Mouse (Mus musculus) fibroblast of lung, adult 2 months (primary cell): ENCODE measurements around the gene Irs1.

ENCODE experiments used
- DNase-seq: peaks from one replicate; pipeline ENCODE4 v3.0.0-alpha.2; 2011; ENCODE audit warnings: low read depth

Gene Irs1

GRCm38 (mm10) chr1:82291151-82291797 is at the start of gene Irs1:
Gene Irs1, minus strand, starts transcription at chr1:82291416.
- DNase-seq = peak; percentile 86

DNA sequence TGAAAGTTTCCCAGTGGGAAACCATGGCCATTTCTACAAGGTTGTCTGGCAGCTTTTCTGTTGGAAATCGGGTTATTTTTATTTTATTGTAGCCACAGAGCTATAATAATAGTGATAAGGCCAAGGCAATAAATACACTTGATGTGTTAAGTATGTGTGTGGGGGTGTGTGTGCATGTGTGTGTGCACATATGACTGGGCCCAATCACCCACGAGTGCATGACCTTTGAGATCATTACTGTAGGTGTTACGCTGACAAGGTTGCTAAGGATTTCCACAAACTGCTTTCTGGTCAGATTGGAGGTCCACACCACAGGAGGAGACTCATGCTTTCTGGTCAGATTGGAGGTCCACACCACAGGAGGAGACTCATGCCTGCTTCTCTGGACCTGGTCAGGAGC is 43.3 kb upstream of the Irs1 start:
- DNase-seq = no peak

- DNase-seq = no peak
Observed at GRCm38 (mm10) chr1:82329954-82330247, 38.7 kb upstream of the Irs1 start.

DNA sequence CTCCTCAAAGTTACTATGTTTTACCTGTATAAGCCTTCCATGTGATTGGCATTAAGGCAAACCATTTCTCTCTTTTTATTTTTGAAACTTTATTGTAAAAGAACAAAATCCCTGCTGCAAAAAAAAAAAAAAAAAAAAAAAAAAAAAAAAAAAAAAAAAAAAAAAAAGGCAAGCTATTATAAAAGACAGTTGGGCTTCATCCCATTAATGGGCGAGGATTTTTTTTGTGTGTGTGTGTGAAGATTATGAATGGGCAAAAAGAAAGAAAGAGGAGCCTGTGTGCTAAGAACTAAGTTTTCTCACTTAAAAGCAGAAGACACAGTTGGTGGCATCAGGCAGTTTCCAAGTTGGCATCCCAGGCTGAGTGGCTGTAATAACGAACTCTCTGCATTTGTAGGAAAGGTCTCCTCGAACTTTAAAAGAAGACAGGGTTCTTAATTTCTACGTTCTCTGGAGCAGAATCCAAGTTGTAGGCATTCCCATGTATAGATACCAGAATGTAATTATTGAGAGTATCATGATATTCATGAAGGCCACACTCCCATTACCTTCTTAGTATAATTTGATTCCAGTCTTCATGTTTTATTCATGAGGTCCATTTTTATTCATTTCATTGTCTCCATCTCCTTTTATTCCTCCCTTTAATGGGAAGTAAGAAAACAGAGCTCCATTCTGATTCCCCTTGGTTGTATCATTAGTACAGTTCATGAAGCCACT is 38.2 kb upstream of the Irs1 start:
- DNase-seq = no peak

GRCm38 (mm10) chr1:82328033-82328775 is 37.0 kb upstream of the Irs1 start:
- no peak for DNase-seq

DNA sequence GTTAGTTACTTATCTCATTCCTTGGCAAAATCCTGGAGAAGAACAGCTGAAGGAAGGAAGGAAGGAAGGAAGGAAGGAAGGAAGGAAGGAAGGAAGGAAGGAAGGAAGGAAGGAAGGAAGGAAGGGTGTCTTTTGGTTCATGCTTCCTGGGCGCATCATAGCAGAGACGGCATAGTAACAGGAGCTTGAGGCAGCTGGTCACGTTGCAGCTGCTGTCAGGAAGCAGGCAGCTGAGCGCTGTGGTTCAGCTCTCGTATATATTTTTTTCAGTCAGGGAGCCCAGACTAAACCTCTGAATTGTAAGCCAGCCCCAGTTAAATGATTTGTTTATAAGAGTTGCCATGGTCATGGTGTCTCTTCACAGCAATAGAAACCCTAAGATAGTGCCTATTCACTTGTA is 34.9 kb upstream of the Irs1 start:
- no peak for DNase-seq

GRCm38 (mm10) chr1:82324131-82324785 is 33.0 kb upstream of the Irs1 start:
- no peak for DNase-seq

GRCm38 (mm10) chr1:82321441-82321840 is 30.2 kb upstream of the Irs1 start:
- DNase-seq = no peak

DNA sequence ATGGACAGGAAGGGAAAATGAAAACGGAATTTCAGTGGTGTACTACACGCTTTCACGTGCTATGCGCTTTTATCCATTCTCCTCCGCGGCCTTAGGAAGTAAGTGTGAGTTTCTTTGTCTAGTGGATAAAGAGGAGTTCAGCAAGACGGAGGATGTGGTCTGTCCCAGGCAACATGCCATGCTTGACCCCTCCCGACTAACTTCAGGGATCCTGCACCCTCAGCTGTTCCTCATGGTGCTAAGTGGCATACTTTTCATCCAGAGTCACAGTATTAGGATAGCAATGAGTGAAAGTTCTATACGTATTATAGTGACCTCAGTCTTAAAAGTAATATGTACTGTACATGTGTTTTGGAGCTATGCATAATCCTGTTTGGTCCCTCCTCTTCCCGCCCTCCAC is 29.6 kb upstream of the Irs1 start:
- no peak for DNase-seq

- no peak for DNase-seq
Observed at GRCm38 (mm10) chr1:82320456-82320855, 29.2 kb upstream of the Irs1 start.

DNA sequence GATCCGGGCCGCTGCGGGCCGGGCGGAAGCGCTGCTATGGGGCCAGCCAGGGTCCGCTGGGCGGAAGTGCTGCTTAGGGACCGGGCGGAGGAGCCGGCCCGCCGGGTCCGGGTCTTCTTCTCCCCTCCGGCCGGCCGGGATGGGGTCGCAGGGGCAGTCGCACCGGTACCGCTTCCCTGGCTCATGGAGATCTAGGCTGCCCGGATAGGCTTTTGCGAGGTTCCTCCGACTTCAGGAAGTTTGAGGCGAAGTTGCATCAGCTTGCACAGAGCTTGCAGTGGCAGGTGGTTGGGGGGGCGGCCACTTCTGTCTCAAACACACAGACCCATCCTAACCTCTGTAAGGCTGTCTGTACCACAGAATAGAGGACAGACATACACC is 25.5 kb upstream of the Irs1 start:
- no peak for DNase-seq

DNA sequence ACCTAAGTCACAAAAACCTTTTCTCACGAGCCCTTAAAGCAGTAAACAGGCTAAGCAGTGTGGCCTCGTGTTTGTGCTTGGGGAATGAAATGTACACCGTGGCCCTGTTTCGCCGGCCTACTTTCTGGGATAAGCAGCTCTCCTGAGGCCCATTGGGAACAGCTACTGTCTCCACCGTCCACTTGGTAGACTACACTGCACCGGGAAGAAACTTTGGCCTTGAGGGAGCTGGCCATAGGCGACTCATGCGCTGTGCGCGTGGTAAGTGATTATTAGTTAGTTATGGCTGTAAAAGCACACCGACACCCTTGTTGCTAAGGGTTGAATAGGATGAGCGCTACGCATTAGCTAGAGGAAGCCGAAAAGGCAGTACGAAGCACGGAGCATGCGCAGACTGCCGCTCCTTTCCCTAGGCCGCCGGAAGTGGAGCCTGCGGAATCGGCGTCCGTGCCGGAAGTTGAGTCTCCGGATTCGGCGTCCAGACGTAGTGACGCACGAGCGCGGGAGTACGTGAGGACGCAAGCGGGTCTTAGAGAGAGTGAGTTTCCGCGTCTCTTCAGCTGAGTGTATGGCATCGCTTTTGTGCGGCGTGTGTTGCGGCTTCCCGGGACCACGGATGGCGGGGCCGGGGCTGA is 25.0 kb upstream of the Irs1 start, which contains the start of gene Rhbdd1:
Gene Rhbdd1, plus strand, starts transcription at position 342 of the 635 bp plus-strand sequence.
- peak; percentile 93 for DNase-seq

GRCm38 (mm10) chr1:82304483-82304882 is 13.3 kb upstream of the Irs1 start:
- DNase-seq = no peak

DNA sequence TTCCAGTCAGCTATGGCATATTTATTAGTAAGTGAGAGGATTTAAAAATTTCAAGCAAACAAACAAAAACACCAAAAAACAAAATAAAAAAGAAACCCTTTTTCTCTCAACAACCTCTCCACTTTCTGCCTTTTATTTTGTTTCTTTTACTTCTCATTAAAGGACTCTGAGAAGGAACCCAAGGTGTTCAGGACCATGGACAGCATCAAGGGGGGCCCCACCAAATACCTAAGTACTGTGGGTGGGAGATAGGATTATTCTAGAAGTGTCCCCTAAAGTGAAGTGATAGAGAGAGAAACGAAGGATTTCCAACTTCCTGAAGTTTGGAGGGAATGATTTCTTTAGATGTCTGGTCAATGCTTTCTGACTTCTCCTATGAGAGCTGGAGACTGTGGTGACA is 7.4 kb upstream of the Irs1 start:
- no peak for DNase-seq

DNA sequence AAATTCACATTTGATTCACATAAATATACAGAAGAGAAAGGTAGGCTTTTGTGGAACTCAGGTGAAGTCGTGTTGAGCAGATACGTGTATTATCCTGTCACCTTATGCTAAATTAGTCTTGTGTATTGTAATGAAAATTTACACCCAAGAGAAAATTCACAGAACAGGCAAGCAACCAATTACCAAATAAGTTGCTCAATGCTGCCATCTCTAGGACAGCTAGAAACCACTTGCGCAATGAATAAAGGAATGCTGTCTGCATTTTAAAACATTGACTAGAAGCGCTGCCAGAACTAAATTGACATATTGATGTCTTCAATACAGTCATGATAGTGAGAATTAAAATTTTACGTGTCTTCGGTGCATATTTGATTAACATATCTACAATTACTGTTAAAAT is 2.9 kb upstream of the Irs1 start:
- DNase-seq = no peak

DNA sequence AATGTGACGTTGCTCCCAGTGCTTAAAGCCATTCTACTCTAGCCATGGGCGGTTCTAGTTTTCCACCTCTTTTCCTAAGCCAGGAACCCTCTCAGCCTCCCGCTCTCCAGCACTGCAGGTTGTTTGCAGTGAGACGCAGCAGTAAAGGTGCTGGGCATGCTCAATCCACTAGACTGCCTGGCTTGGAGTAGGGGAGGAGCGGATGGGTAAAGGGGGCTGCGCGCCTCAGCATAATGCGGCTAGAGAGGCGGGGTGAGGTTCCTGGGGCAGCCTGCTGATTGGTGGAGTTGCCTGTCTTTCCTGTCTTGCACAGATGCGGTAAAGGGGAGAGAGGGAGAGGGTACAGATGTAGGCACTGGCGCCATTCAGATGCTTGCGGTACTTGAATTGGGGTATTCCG is 1.6 kb upstream of the Irs1 start:
- DNase-seq = no peak

DNA sequence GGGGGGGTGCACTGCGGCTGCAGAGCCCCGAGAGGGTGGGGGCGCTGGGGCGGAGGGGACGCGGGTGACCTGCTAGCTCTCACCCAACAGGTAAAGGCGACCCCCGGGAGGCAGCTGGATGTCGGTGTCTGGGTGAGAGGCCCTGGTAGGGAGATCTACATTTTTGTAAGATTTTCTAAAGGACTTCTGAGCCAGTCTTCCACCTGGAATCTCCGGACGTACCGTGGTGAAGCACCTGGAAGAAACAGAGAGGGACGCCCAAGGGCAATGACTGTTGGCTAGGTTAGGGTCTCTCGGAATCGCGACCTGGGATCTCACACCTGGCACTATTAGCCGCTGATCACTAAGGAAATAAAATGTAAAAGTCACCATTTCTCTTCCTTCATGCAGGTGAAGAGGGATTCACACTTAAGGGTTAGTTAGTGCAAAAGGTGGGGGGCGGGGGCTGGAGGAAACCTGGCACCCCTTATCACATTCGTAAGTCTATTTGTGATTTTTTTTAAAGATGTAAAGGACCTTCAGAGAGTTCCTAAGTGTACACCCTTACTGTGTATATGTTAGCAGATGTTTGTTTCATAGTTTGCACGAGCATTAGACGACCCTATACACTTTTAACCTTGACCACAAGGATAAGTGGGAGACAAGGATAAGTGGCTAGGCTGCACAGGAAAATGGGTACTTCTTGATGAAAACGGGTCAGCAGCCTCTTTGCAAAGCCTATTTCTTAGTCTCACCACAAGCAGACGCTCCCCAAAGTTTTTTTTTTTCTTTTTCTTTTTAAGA is 905 bp upstream of the Irs1 start:
- no peak for DNase-seq

DNA sequence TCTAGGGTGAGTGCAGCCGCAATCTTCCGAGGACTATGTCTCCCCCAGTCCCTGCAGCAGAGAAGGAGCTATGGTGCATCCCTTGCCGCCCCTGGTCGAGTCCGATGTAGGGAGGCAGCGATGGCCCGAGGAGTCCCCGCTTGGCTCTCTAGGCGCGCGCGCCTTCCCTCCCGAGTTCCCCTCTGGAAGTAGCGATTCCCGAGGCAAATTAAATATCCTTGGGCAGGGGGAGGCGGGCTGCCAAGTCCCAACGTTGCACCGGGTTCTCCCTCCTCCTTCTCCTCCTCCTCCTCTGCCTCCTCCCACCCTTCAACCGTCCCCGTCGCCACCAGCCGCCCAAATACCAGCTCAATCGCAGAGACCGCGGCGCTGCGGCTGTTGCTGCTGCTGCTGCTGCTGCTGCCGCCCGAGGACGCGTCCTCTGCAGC is 479 bp downstream of the Irs1 start:
- peak; percentile 66 for DNase-seq

DNA sequence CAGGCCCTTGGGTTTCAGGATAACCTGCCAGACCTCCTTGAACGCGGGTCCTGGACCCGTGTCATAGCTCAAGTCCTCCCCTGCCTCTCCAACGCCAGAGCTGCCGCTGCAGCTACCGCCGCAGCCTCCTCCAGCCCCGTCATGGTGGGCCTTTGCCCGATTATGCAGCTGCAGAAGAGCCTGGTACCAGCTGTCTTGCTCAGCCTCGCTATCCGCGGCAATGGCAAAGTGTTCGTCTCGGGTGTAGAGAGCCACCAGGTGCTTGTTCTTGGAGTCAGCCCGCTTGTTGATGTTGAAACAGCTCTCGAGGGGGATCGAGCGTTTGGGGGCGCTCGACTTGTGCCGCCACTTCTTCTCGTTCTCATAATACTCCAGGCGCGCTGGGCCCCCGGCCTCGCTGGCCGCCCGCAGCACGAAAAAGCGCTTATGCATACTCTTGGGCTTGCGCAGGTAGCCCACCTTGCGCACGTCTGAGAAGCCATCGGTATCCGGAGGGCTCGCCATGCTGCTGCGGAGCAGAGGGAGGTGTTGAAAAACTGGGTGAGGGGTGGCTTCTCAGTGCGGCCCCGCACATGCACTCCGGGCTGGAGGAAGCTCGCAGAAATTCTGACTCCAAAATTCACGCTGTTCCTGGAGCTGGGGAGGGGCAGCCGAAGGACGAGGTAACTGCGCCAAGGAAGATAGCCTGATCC is 1.1 kb downstream of the Irs1 start:
- DNase-seq = no peak

DNA sequence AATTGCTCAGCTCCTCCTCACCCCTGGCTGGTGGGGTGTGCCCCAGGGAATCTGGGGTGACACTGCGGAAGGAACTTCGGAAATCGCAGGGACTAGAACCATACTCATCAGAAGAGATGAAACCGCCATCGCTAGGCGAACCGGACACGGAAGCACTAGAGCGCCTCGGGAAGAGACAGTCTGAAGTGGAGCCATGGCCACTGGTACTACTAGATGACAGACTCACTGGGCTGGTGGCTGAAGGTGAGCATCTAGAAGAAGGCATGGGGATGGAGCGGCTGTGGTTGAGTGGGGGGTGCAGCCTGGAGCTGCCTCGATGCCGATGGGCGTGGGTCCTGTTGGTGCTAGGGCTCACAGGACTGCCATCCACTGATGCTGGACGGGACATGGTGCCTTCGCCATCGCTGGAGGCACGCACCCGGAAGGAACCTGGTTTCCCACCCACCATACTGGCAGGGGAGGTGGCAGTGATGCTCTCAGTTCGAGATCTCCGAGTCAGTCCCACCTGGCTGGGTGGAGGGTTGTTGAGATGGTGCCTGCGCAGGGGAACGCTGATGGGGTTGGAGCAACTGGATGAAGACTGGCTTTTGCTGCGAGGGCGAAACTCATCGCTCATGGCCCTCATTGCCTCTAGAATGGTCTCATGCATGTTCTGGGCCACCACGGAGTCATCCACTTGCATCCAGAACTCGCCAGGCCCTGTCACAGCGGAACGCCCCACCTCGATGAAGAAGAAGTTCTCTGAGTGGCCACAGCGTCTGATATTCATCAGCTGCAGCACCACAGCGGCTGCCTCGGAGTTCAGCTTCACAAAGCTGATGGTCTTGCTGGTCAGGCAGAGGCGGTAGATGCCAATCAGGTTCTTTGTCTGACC is 1.9 kb downstream of the Irs1 start:
- DNase-seq = no peak
